Mouse (Mus musculus) ES-Bruce4 (cell line): Measurements from ENCODE around the gene Ndufc2.

Experiments
- CTCF ChIP-seq: IDR thresholded peaks from one replicate; pipeline ENCODE4 v1.8.1; 2011; ENCODE audit warnings: low read depth, low read length
- POLR2A ChIP-seq: IDR thresholded peaks from one replicate; pipeline ENCODE4 v1.8.1; 2011; ENCODE audit warnings: low read length; ENCODE audit not compliant: insufficient read depth

GRCm38 (mm10) chr7:97360955-97361354 lies 38.8 kb upstream of the Ndufc2 start:
- TF ChIP-seq POLR2A, result no peak
- no peak for TF ChIP-seq CTCF
